Mouse (Mus musculus): ENCODE measurements around the gene Kpna4.

DNA sequence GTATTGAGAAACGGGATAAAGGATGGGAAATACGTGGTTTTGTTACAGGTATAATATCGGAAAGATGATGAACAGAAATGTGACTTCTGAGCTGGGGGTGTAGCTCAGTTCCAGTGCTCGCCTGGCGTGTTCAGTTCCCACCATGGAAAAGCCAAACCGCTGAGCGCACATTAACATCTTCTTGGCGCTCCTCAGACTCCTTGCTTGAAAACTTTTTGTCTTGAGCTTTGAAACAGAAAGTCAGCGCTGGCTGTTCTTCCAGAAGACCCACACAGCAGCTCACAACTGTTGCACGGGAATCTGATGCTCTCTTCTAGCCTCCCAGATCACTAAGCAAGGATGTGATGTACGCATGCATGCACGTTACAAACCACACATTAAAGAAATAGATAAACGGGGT lies 81.2 kb downstream of the Kpna4 start:
- TF ChIP-seq POLR2A (IDR thresholded peaks at IDR 0.05; ENCODE audit: borderline replicate concordance, low read depth, low read length) = no peak
- TF ChIP-seq CTCF (IDR thresholded peaks at IDR 0.05; ENCODE audit: low read depth, low read length) = no peak

All from bone marrow macrophage, adult 2 months (primary cell).